Mouse (Mus musculus) neutrophil, adult 5-6 weeks (primary cell): ENCODE results near the gene Usp2. TPM values are rescaled to one million over a fixed set of nuclear protein-coding genes. Genes with fewer than 3 reads are reported as not detected.

ENCODE experiments used
- ATAC-seq: fragments of 151-379, 151-347 bp; 2 replicates; pipeline ENCODE4 v1.8.0; 2017; ENCODE audit warnings: mild to moderate bottlenecking, moderate TSS enrichment; ENCODE audit not compliant: insufficient number of reproducible peaks, poor library complexity, low FRiP score, severe bottlenecking; ENCODE audit errors: extremely low read depth
- total RNA-seq: library from RNA; stranded (forward); fragments of 200-1000 nt; gene quantifications from 2 replicates; pipeline ENCODE4 v1.2.3, GENCODE M21; 2017

Usp2 gene
- total RNA-seq = 0.49 and 0.81 TPM in 2 replicates

- peak; percentile 94 for ATAC-seq
Measured at GRCm38 (mm10) chr9:44066785-44067225, at the start of gene Usp2. Gene Usp2, plus strand, starts transcription at chr9:44067021.

GRCm38 (mm10) chr9:44017846-44018245 lies 49.0 kb upstream of the Usp2 start:
- no peak for ATAC-seq

GRCm38 (mm10) chr9:44020001-44020400 lies 46.8 kb upstream of the Usp2 start:
- no peak for ATAC-seq

DNA sequence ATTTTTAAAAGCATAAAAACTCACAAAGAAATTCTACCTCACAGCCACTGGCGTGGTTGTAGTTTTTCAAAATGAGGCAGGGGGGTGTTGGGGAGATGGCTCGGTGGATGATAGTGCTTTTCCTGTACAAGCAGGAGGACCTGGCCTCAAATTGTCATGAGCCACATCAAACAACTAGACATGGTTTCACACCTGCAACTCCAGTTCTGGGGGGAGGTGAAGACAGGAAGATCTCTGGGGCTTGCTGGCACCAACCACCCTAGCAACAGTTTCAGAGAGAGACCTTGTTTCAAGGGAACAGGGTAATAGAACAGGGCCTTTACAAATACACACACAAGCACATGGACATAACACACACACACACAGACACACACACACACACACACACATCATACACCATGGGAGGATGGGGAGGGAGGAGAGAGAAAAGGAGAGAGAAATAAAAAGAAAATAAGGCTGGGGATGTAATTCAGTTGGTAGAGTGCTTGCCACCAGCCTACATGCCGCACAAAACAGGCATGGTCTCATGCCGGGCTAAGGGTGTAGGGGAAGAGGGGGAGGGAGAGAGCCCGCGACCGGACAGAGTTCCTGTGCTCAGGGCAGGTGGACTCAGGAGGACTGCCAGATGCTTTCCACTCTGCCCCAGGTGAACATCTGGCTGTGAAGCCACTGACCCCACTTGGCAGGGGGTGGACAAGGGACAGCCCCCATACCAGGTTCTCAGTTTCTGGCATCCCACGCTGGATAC lies 44.5 kb upstream of the Usp2 start:
- no peak for ATAC-seq

GRCm38 (mm10) chr9:44024096-44024495 lies 42.7 kb upstream of the Usp2 start:
- no peak for ATAC-seq

DNA sequence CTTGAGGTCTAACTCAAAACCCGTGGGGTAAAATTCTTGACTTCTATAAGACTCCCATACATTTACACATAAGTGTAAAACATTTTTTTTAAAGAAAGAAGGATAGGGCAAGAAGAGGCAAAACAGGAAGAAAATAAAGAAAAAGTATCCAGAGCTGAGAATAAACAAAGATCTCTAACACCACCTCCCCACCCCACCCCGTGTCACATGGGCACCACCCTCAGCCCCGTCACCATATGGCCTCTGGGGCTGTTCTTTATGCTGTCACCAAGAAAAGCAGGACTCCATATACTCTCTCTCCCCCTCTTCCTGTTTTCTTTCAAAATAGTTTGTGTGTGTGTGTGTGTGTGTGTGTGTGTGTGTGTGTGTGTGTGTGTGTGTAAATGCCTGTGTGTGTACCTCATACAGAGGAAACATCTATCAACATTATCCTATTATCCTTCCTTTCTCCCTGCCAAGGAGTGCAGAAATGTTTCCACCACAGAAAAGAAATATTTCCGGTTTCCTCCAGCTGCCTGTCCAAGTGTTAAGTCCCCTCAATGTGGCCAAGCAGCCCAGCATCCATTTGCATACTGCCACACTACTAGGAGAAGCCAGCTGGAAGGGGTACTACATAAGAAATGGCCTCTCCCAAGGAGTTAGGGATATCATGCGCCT lies 37.1 kb upstream of the Usp2 start:
- ATAC-seq = no peak

- ATAC-seq = no peak
Measured at GRCm38 (mm10) chr9:44030646-44031045, 36.2 kb upstream of the Usp2 start.

GRCm38 (mm10) chr9:44031079-44031478 lies 35.7 kb upstream of the Usp2 start:
- 0 out of 2 replicates have a peak, but pooled peaks have one; percentile 23 for ATAC-seq

- no peak for ATAC-seq
Measured at GRCm38 (mm10) chr9:44031946-44032345, 34.9 kb upstream of the Usp2 start.

DNA sequence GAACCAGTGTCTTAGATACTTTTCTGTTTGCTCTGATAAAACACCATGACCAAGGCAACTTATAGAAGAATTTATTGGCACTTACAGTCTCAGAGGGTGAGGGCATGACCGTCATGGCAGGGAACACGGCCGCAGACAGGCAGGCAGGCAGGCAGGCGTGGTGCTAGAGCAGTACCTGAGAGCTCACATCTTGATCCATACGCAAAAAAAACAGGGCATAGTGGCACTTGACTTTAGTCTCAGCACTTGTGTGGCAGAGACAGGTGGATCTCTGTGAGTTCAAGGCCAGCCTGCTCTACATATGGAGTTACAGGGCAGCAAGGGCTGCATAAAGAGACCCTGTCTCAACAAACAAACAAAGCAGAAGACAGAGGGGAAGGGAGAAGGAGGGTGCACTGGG lies 33.5 kb upstream of the Usp2 start:
- ATAC-seq = no peak

DNA sequence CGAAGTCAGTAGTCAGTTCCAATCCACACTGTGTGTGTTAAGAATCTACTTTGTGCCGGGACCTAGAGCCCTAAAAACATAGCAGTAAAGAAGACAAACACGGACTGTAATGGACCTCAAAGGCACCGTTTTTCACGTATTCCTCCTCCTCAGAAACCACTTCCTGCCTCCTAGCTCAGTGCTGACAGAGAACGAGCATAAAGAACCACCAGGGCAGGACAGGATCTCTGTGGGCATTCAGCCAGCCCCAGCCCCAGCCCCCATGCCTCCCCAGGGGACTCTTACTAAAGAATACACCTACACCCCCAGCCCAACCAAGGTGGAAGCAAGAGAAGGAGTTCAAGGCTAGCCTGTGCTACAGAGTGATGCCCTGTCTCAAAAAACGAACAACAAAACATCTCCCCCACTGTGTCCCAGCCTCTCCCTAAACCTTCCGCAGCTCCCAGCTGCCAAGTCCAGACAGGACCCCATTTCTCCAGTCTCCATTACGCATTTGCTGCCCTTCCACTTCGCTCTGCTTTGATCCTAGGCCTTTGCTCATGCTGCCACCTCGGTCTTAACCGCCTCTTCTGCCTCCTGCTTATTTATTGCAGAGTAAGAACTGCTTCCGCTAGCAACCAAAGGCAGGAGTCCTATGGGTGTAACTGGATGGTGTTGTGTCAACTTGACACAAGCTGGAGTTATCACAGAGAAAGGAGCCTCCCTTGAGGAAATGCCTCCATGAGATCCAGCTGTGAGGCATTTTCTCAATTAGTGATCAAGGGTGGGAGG lies 32.7 kb upstream of the Usp2 start:
- ATAC-seq = no peak

- ATAC-seq = no peak
Measured at GRCm38 (mm10) chr9:44037106-44037505, 29.7 kb upstream of the Usp2 start.

GRCm38 (mm10) chr9:44041511-44042395 lies 25.1 kb upstream of the Usp2 start:
- no peak for ATAC-seq

- ATAC-seq = no peak
Measured at GRCm38 (mm10) chr9:44042396-44042680, 24.5 kb upstream of the Usp2 start.

DNA sequence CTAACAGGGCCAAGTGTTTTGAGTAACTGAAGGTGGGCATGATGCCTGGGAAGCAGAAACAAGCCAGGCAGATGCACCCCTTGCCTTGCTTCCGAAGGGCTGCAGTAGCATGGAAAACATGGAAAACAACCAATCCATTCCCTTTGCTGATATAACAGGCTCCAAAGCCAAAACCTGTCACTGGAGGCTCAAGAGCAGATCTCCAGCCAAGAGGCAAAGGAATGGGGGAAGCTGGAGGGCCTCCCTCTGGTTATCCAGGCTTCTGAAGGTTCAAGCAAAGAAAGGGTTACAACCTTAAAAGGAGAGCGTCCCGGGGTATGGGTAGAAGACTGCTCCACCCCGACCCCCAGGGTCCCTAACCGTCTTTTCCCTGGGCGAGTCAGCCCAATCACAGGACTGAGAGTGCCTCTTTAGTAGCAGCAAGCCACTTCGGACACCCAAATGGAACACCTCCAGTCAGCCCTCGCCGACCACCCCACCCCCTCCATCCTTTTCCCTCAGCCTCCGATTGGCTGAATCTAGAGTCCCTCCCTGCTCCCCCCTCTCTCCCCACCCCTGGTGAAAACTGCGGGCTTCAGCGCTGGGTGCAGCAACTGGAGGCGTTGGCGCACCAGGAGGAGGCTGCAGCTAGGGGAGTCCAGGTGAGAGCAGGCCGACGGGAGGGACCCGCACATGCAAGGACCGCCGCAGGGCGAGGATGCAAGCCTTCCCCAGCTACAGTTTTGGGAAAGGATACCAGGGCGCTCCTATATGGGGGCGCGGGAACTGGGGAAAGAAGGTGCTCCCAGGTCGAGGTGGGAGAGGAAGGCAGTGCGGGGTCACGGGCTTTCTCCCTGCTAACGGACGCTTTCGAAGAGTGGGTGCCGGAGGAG lies 23.7 kb upstream of the Usp2 start, which contains the start of gene Thy1:
TSS of gene Thy1 (plus strand) at position 549 of the 872 bp plus-strand sequence.
- no peak for ATAC-seq

DNA sequence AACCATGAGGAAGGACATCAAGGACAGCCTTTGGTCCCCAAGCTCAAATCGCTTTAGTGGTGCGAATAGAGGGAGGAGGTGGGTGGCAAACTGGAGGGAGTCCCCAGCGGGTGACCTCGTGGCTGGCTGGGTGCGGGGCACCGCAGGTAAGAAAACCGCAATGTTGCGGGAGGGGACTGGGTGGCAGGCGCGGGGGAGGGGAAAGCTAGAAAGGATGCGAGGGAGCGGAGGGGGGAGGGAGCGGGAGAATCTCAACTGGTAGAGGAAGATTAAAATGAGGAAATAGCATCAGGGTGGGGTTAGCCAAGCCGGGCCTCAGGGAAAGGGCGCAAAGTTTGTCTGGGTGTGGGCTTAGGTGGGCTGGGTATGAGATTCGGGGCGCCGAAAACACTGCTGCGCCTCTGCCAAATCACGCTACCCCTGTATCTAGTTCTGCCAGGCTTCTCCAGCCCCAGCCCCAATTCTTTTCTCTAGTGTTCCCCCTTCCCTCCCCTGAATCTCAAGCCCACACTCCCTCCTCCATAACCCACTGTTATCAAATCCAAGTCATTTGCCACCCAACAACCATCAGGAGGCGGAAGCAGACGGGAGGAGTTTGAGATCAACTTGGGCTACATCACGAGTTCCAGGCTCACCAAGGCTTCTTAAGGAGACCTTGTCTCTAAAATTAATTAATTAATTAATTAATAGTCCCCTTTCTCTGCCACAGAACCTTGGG lies 23.0 kb upstream of the Usp2 start:
- ATAC-seq = no peak

DNA sequence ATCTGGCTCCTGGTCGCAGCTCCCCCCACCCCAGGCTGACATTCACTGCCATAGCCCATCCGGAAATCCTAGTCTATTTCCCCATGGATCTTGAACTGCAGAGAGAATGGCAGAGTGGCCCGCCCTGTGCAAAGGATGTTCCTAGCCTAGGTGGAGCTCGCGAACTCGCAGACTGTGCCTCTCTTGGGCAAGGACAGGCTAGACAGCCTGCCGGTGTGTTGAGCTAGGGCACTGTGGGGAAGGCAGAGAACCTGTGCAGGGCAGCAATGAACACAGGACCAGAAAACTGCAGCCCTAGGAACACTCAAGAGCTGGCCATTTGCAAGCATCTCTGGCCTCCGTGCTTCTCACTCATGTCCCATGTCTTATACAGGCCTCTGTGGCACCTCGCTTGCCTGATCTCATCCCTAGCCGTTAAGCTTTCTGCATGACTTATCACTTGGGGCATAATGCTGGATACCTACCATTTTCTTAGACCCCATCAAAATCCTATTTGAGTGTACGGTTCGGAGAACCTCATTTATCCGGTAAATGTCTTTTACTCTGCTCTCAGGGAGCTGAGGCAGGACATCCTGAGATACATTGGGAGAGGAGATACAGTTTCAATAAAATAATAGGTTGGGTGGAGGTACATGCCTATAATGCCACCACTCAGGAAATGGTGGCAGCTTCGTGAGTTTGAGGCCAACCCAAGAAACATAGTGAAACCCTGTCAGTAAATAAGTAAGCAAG lies 22.2 kb upstream of the Usp2 start:
- no peak for ATAC-seq
